Mouse (Mus musculus): ENCODE data around the gene Ncaph2. TPM values are rescaled to one million over a fixed set of nuclear protein-coding genes. Genes with fewer than 3 reads are reported as not detected.

Gene Ncaph2
- polyA plus RNA-seq, 1 experiment from 2014 or later: 163 TPM

DNA sequence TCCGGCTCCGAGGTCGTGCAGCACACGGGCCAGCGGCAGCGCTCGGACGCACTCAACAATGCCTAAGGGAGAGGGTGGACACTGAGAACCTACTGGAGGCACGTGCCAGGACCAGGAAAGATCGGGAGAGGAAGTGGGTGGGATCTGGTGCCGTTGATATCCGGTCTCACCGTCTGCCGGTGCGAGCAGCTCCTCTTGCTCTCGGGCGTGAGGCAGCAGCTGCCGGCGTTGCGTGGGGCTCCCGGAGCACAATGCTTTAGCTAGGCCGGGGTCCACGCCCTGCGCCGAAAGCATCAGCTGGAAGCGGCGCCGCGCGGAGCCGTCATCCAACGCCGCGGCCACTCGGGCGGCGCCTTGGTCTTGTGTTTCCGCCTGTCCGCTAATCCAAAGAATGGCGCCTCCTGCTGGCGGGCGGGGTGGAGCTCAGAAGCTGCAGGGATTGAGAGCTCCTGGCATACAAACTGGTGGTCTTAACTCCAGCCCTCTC lies 18.3 kb downstream of the Ncaph2 start, which contains the start of gene Sco2:
Gene Sco2, minus strand, starts transcription at position 85 of the 487 bp plus-strand sequence.
- Histone ChIP-seq H3K27me3 (replicated peaks; ENCODE audit: control insufficient read depth, insufficient read depth, low read length) (peaks cover 28% of the 10 kb centered on the region), H3K4me2 (peak within 1 kb of the TSS; percentile 64), H3K9me3 (ENCODE audit: control insufficient read depth, low read length) (no peaks in the 10 kb centered on the region), H3K9ac (ENCODE audit: low read depth, low read length) (peak within 1 kb of the TSS; percentile 78), H3K4me3 (ENCODE audit: low read depth, low read length) (peak within 1 kb of the TSS; percentile 64), H3K27ac (ENCODE audit: low read depth, low read length) (peak within 1 kb of the TSS; percentile 89), H3K4me1 (replicated peaks; ENCODE audit: control insufficient read depth, insufficient read depth, low read length) (peaks cover 19% of the 10 kb centered on the region), H3K36me3 (ENCODE audit: control insufficient read depth, insufficient read depth, low read length) (peaks cover 31% of the 10 kb centered on the region)
- ATAC-seq (replicated peaks; ENCODE audit: low FRiP score) (peak; percentile 76), DNase-seq (ENCODE audit: low spot score) (peak; percentile 97)
- WGBS: under 1% methylated on average over 42 of the region's 42 CpGs

DNA sequence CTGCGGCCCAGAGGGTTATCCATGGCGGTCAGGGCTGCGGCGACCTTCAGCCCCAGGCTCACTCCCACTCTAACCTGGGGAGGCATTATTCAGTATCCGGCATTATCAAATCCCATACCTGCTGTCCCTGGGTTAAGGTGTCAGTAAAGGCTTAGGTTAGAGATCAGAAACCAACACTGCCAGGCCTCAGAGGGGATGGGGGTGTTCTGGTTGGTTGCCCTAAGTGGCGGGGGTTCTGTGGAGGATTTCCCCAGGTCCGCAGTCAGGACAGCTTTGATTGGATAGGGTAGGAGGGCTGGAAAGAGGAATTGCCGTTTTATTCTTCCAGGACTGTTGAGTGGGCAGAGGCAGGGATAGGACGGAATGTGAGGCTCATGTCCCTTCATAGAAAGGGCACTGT lies 18.8 kb downstream of the Ncaph2 start:
- Histone ChIP-seq H3K9ac (ENCODE audit: low read depth, low read length) (peak overlapping the region; percentile 78), H3K9me3 (ENCODE audit: control insufficient read depth, low read length) (no peaks in the 10 kb centered on the region), H3K4me1 (replicated peaks; ENCODE audit: control insufficient read depth, insufficient read depth, low read length) (peaks cover 25% of the 10 kb centered on the region), H3K27ac (ENCODE audit: low read depth, low read length) (no peak overlapping the region; the same call in 1 of the 2 replicates), H3K36me3 (ENCODE audit: control insufficient read depth, insufficient read depth, low read length) (peaks cover 26% of the 10 kb centered on the region), H3K4me3 (ENCODE audit: low read depth, low read length) (peak overlapping the region; percentile 64), H3K4me2 (peak overlapping the region; percentile 64), H3K27me3 (replicated peaks; ENCODE audit: control insufficient read depth, insufficient read depth, low read length) (peaks cover 33% of the 10 kb centered on the region)
- 48% methylated on average over 9 of the region's 9 CpGs for WGBS
- DNase-seq (ENCODE audit: low spot score) (no peak), ATAC-seq (replicated peaks; ENCODE audit: low FRiP score) (0 out of 2 replicates have a peak, but pooled peaks have one; percentile 1)

DNA sequence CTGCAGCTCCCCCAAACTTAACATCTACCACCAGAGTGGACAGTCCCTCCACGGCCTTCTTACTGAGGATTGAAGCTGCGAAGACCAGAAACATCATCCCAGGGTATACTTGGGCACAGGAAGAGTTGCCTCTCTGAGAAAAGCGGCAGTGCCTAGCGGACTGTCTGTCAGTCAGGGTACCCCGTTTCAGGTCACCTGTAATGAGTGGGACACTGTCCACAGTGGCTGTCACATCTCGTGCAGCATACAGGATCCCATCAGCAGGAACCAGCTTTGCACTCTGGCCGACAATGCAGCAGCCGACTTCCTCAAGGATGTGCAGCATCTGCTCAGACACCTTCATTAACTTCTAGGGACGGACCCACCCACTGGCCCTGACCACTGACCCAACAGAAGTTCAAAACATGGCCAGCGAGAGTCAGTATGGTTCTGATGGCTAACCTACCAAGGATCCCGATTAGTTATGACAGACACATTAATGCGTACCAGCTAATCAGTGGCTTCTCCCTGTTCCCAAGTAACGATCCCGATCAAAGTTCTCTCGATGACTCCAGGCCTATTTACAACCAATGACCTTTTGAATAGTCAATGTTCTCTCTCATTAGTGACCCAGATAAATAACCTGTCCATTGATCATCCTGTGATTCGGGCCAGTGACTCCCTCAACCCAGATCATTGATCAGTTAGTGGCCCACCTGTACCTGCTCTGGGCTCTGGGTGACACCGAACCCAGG lies 19.4 kb downstream of the Ncaph2 start:
- H3K4me3 ChIP-seq (ENCODE audit: low read depth, low read length): no peak overlapping the region
- 86% methylated on average over 17 of the region's 17 CpGs for WGBS
- peaks cover 29% of the 10 kb centered on the region for H3K4me1 ChIP-seq (replicated peaks; ENCODE audit: control insufficient read depth, insufficient read depth, low read length)
- H3K9ac ChIP-seq (ENCODE audit: low read depth, low read length): no peak overlapping the region
- DNase-seq (ENCODE audit: low spot score) (no peak), ATAC-seq (replicated peaks; ENCODE audit: low FRiP score) (no peak)
- H3K27ac ChIP-seq (ENCODE audit: low read depth, low read length): no peak overlapping the region
- peaks cover 37% of the 10 kb centered on the region for H3K27me3 ChIP-seq (replicated peaks; ENCODE audit: control insufficient read depth, insufficient read depth, low read length)
- H3K36me3 ChIP-seq (ENCODE audit: control insufficient read depth, insufficient read depth, low read length): peaks cover 21% of the 10 kb centered on the region
- H3K9me3 ChIP-seq (ENCODE audit: control insufficient read depth, low read length): no peaks in the 10 kb centered on the region
- H3K4me2 ChIP-seq: no peak overlapping the region

DNA sequence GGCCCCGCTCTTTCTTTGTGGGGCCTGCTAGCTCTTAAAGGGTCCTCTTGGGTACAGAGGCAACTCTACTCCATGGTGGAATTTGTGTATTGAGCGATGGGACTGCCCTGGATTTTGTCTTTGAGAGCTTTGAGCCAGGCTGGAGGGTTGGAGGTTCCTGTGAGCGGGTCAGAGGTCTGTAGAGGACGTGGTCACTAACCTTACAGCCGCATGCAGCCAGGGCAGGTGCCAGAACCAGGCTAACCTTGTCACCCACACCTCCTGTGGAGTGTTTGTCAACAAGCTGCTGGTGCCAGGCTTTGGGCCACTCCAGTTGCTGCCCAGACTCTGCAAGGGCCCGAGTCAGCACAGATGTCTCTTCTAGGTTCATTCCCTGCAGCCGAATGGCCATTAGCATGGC lies 20.5 kb downstream of the Ncaph2 start:
- H3K4me1 ChIP-seq (replicated peaks; ENCODE audit: control insufficient read depth, insufficient read depth, low read length): peaks cover 29% of the 10 kb centered on the region
- peaks cover 40% of the 10 kb centered on the region for H3K27me3 ChIP-seq (replicated peaks; ENCODE audit: control insufficient read depth, insufficient read depth, low read length)
- no peak overlapping the region for H3K4me2 ChIP-seq
- no peaks in the 10 kb centered on the region for H3K9me3 ChIP-seq (ENCODE audit: control insufficient read depth, low read length)
- DNase-seq (ENCODE audit: low spot score): no peak
- no peak overlapping the region for H3K4me3 ChIP-seq (ENCODE audit: low read depth, low read length)
- no peak overlapping the region for H3K27ac ChIP-seq (ENCODE audit: low read depth, low read length)
- no peak for ATAC-seq (replicated peaks; ENCODE audit: low FRiP score)
- H3K36me3 ChIP-seq (ENCODE audit: control insufficient read depth, insufficient read depth, low read length): peaks cover 12% of the 10 kb centered on the region
- no peak overlapping the region for H3K9ac ChIP-seq (ENCODE audit: low read depth, low read length)
- WGBS: 85% methylated on average over 7 of the region's 7 CpGs

DNA sequence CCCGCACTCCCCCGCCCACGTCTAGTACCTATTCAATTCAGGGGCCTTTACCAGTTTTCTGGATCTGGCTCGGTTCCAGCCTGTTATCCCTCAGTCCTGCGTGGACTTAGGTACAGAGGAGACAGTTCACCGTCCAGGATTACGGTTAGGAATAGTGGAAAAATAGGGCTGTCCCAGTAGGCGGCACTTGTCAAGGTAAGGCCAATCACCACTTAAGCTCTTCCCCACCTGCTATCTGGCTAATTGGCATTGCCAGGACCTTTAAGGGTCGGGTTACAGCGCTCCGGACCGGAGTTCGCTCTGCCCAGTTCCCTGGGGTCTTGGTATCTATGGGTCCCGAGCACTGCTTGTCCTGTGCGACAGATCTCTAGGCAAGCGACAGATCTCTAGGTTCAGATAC lies 21.4 kb downstream of the Ncaph2 start, which contains the start of gene Tymp:
Gene Tymp, minus strand, starts transcription at position 83 of the 400 bp plus-strand sequence.
- 29% methylated on average over 16 of the region's 16 CpGs for WGBS
- Histone ChIP-seq H3K4me3 (ENCODE audit: low read depth, low read length) (no peak within 1 kb of the TSS), H3K27me3 (replicated peaks; ENCODE audit: control insufficient read depth, insufficient read depth, low read length) (peaks cover 40% of the 10 kb centered on the region), H3K4me2 (peak within 1 kb of the TSS; percentile 42), H3K9ac (ENCODE audit: low read depth, low read length) (no peak within 1 kb of the TSS), H3K4me1 (replicated peaks; ENCODE audit: control insufficient read depth, insufficient read depth, low read length) (peaks cover 29% of the 10 kb centered on the region), H3K27ac (ENCODE audit: low read depth, low read length) (no peak within 1 kb of the TSS), H3K36me3 (ENCODE audit: control insufficient read depth, insufficient read depth, low read length) (peaks cover 3% of the 10 kb centered on the region; the same call in 1 of the 2 replicates), H3K9me3 (ENCODE audit: control insufficient read depth, low read length) (no peaks in the 10 kb centered on the region)
- no peak for DNase-seq (ENCODE audit: low spot score)
- no peak for ATAC-seq (replicated peaks; ENCODE audit: low FRiP score)

DNA sequence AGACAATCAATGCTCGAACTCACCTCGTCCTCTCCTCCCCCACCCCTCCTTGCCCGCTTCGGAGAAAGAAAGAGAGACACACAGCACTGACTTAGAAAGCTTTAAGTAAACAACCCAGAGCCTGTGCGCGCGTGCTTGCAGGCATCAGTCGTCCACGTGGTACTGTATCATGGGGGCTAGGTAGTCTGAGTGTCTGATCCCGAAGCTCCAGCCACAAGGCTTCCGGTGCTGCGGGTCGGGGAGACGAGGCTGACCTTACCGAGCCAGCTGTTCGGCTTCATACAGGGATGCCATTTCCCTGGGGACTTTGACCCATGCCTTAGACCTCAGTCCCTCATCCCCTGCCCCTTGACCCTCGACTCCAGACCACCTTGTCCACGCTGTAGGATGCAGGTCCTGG lies 21.8 kb downstream of the Ncaph2 start:
- 9% methylated on average over 18 of the region's 18 CpGs for WGBS
- Histone ChIP-seq H3K4me2 (peak overlapping the region; percentile 42), H3K27ac (ENCODE audit: low read depth, low read length) (no peak overlapping the region), H3K27me3 (replicated peaks; ENCODE audit: control insufficient read depth, insufficient read depth, low read length) (peaks cover 40% of the 10 kb centered on the region), H3K36me3 (ENCODE audit: control insufficient read depth, insufficient read depth, low read length) (no peaks in the 10 kb centered on the region), H3K4me3 (ENCODE audit: low read depth, low read length) (no peak overlapping the region), H3K9me3 (ENCODE audit: control insufficient read depth, low read length) (no peaks in the 10 kb centered on the region), H3K4me1 (replicated peaks; ENCODE audit: control insufficient read depth, insufficient read depth, low read length) (peaks cover 29% of the 10 kb centered on the region), H3K9ac (ENCODE audit: low read depth, low read length) (no peak overlapping the region)
- DNase-seq (ENCODE audit: low spot score): no peak
- no peak for ATAC-seq (replicated peaks; ENCODE audit: low FRiP score)

DNA sequence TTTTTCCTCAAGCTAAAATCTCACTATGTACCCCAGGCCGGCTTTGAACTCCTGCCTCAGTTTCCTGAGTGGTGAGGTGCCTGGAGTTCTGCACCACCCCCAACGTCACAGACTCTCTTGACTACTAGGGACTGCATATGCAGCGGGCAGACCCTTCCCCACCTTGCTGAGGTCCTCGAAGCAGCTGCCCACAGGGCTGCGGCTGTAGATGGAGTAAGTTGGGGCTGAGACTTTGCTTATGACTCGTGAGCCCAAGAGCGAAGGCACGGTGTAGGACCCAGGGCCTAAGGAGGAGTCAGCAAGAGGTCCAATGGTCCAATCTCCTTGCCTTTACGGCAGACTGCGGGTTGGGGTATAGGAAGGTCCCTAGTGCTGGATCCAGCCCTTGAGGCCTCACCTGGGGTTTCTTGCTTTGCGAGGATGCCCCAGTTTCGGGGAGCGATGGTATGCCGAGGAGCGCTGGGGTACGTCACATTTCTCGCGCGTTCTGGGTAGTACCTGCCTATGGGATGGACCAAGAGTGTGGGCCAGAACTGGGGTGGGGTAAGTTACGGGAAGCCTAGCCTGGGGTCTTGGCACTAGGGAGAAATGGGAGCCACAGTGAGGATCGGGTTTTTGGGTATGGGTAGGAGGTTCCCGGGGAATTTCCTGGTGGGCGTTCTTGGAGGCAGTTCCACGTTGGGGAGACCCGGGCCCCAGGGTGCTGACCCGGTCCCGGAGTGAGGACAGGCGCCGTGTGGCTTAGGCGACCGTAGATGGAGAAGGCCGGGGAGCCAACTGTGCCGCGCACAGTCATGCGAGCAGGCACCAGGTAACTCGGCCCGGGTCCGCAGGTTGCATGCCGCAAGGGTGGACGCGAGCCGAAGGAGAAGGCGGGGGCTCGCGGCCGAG lies 22.7 kb downstream of the Ncaph2 start:
- ATAC-seq (replicated peaks; ENCODE audit: low FRiP score): no peak
- peak overlapping the region; percentile 77 for H3K4me2 ChIP-seq
- WGBS: 17% methylated on average over 46 of the region's 46 CpGs
- H3K36me3 ChIP-seq (ENCODE audit: control insufficient read depth, insufficient read depth, low read length): no peaks in the 10 kb centered on the region
- no peak for DNase-seq (ENCODE audit: low spot score)
- H3K4me3 ChIP-seq (ENCODE audit: low read depth, low read length): peak overlapping the region; percentile 51
- no peak overlapping the region for H3K27ac ChIP-seq (ENCODE audit: low read depth, low read length)
- H3K4me1 ChIP-seq (replicated peaks; ENCODE audit: control insufficient read depth, insufficient read depth, low read length): peaks cover 26% of the 10 kb centered on the region
- no peaks in the 10 kb centered on the region for H3K9me3 ChIP-seq (ENCODE audit: control insufficient read depth, low read length)
- peaks cover 40% of the 10 kb centered on the region for H3K27me3 ChIP-seq (replicated peaks; ENCODE audit: control insufficient read depth, insufficient read depth, low read length)
- peak overlapping the region; percentile 54; the same call in 1 of the 2 replicates for H3K9ac ChIP-seq (ENCODE audit: low read depth, low read length)

DNA sequence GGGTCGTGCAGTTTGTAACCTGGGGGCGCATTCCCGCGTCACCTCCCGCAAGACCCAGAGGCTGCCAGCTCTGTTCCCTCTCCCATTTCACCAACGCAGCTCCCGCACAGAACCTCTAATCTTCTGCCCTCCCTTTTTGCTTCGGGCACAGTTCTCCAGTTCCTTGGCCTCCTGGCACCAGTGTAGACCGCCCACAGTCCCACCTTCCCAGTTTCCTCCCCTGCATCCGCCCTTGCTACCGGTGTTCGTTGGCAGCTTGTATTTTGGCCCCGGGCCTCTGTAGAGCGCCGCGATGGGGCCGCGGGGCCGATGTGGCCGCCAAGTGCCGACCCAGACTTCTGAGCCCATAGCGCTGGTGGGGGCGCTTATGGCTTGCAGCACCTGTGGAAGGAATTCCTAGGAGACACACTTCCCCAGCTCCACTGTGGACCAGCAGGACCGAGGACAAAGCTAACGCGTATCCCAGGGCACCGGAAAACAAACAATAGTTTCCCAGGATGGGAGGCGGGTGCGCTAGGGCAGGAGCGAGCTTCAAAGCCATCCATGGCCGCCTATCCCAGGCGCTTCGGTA lies 23.4 kb downstream of the Ncaph2 start, which contains the start of gene Odf3b:
Gene Odf3b, minus strand, starts transcription at position 452 of the 571 bp plus-strand sequence.
- H3K36me3 ChIP-seq (ENCODE audit: control insufficient read depth, insufficient read depth, low read length): no peaks in the 10 kb centered on the region

More for the DNA sequence above, 23.4 kb downstream of the Ncaph2 start, which contains the start of gene Odf3b:
- H3K27ac ChIP-seq (ENCODE audit: low read depth, low read length): no peak within 1 kb of the TSS
- WGBS: 1% methylated on average over 33 of the region's 33 CpGs
- H3K9ac ChIP-seq (ENCODE audit: low read depth, low read length): peak within 1 kb of the TSS; percentile 54; the same call in 1 of the 2 replicates
- DNase-seq (ENCODE audit: low spot score) (peak; percentile 56), ATAC-seq (replicated peaks; ENCODE audit: low FRiP score) (peak; percentile 13)
- peaks cover 43% of the 10 kb centered on the region for H3K27me3 ChIP-seq (replicated peaks; ENCODE audit: control insufficient read depth, insufficient read depth, low read length)
- no peaks in the 10 kb centered on the region for H3K9me3 ChIP-seq (ENCODE audit: control insufficient read depth, low read length)
- peak within 1 kb of the TSS; percentile 51 for H3K4me3 ChIP-seq (ENCODE audit: low read depth, low read length)
- peaks cover 26% of the 10 kb centered on the region for H3K4me1 ChIP-seq (replicated peaks; ENCODE audit: control insufficient read depth, insufficient read depth, low read length)
- H3K4me2 ChIP-seq: peak within 1 kb of the TSS; percentile 77
